Mouse (Mus musculus) left cerebral cortex, postnatal 10 days (tissue): Measurements from ENCODE around the gene Mfap2. TPM values are rescaled to one million over a fixed set of nuclear protein-coding genes. Genes with fewer than 3 reads are reported as not detected.

Experiments used
- DNase-seq, 2 experiments: peaks; one replicate each; pipeline ENCODE4 v3.0.0; 2021 to 2022; ENCODE audit warnings: low spot score in 2 of 2, mixed read lengths in 1 of 2; ENCODE audit errors: extremely low spot score in 1 of 2
- intact Hi-C: fragments of 180-260 bp; cut with DNase I; formaldehyde crosslinking; loops from one replicate; pipeline ENCODE4 v1.15.1; 2025
- total RNA-seq, 2 experiments: library from RNA; stranded (reverse); gene quantifications; 2 replicates each; pipeline ENCODE4 v1.2.3; 2021

Mfap2 gene
- total RNA-seq, 2 experiments from 2014 or later, result 9.3 to 14.8 TPM

DNA sequence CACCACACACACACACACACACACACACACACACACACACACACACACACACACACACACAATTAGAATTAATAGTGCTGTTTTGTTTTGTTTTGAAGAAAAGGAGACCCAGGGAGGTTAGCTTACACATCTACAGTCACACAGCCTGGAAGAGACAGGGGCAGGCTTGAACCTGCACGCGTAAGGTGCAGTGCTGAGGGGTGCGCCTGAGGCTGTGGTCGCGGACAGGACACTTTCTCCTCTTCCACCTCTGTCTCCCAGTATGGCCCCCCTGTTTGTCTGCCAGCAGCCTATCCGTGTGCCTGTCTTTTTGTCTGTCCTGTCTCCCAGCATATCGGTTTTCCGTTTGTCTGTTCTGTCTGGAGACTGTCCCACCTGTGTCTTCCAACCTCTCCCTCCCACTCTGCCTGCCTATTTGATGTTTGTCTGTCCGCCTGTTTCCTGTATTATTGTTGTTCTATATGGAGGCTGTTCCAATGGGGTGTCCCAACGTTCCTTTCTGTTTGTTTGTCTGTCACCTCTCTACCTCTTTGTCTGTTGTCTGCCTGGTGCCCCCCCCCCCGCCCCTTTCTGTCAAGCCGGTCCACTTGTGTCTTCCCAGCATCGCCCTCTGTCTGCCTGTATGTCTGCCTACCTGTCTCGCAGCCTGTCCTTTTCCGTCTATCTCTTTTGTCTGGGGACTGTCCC lies 24.1 kb upstream of the Mfap2 start:
- no peak for DNase-seq
- intact Hi-C loops, result no loop called here

DNA sequence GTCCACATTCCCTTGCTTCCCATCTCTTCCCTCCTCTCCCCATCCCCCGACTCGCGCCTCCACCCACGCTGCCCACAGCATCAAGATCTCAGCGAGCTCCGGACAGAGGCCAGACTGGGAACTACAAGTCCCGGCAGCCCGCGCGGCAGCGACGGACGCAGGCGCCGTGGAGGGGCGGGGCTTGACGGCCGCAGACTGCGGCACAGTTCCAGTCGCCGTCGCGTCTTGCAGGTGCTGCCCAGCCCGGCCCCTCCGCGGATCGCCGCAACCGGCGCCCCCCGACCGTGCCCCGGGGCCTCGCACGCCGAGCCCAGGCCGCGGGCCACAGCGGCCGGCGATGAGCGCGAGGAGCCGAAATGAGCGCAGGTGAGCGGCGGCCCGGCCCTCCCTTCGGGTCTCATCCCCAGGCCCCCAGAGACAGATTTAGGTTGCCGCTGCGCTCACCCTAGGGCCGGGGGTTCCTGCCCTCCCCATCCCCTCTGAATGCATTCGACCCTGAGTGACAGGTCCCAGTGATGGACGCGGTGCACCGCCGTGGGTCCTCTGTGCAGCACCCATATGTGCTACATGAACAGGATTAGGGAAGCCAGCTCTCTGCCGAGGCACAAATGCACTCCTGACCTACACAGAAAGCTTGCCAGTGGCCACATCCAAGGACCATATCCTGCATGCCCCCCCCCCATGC lies 23.4 kb upstream of the Mfap2 start, which contains the start of gene Atp13a2:
Gene Atp13a2 (plus strand): TSS at position 163 of the 685 bp plus-strand sequence.
- intact Hi-C loops, result no loop called here
- DNase-seq, result peak; percentile 90 to 95

DNA sequence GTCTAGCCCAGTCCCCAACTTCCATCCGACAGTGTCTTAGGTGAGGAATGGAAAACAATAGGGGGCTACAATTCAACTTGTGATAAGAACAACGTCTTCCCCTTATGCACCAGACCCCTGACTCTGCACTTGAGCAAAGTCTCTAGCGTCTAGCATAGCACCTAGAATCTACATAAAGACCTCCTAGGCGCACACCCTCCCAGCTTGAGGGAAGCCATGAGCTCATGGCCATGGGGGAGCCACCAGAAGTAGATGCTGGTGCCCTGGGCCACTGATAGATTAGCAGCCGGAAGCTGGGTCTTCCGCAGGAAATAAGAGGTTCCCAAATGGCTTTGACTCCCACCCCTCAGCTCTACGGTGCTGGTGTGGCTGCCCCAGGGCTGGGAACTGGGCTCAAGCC lies 22.7 kb upstream of the Mfap2 start:
- intact Hi-C loops, result no loop called here
- no peak for DNase-seq

DNA sequence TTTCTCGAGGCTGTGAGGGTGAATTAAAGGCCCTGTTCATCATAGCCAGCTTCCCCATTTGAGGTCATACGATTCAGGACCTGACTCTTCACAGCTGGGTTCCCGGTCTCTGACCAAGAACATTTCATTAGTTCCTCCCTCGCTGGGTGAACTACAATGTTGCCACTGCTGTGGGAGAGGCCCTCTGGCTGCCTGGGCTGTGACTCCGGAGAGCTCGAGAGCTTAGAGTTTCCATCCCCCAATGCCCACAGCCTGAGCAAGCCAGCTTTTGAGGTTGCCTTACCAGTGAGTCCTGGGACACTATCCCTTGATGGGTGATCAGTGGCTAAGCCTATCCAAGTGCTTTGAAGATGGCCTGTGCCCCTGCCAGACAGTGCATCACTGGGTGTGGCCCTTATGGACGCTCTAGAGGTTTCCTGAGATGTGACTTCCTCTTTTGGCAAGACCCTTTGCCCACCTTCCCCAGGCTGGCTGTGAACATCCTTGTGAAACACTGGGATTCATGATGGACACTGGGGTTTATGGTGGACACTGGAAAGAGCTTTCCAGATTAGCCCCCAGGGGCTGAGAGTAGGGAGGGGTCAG lies 21.4 kb upstream of the Mfap2 start:
- intact Hi-C loops, result no loop called here
- DNase-seq, result no peak

DNA sequence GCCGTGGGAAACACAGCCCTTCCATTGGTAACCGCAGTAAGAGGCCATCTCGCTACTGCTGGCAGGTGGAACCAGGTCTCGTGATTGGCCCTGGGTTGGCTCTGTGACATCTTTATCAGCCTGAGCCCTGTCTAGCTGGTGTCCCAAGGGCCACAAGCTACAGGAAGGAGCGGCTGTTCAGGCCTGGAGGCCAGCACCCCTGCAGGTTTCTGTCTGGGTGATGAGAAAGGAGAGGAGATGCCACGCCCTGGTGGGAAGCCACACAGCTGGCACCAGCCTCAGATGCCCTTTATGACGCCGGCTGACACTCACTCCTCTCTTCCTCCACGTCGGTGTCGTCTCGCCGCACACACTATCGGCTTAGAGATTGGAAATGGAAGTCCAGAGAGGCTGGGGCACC lies 20.8 kb upstream of the Mfap2 start:
- intact Hi-C loops, result no loop called here
- no peak for DNase-seq

DNA sequence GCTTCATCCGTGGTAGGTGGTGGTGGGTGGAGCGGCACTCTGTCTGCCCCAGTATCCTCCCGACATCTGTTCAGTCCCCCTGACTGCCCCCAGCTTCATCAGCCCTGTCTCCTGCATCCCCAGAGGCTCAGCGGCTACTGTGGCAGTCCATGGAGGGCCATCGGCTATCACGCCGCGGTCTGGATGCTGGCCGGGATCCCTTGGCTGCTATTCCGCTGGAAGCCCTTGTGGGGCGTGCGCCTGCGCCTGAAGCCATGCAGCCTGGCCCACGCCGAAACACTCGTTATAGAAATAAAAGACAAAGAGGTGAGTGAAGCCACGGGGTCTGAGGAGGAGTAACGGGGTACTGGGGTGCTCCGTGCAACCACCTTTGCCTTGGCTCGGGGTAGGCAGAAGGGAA lies 18.0 kb upstream of the Mfap2 start:
- DNase-seq, result no peak
- intact Hi-C loops, result no loop called here

DNA sequence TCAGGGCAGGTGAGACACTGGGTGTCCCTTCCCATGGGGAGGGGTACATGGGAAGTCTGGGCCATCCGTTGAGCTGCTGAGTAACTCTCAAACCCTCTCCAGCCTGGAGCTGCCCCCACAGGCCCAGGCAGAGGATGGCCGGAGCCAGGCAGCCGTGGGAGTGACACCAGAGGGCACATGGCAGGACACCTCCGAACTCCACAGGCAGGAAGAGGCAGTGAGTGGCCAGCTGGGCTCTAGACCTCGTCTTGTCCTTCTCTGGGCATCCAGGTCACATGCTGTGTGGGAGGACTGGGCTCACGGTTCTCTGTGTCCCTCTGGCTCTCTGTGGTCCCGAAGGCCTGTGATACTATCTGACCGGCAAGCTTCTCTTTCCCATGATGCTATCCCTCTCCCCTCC lies 16.4 kb upstream of the Mfap2 start:
- DNase-seq, result no peak
- intact Hi-C loops, result no loop called here

DNA sequence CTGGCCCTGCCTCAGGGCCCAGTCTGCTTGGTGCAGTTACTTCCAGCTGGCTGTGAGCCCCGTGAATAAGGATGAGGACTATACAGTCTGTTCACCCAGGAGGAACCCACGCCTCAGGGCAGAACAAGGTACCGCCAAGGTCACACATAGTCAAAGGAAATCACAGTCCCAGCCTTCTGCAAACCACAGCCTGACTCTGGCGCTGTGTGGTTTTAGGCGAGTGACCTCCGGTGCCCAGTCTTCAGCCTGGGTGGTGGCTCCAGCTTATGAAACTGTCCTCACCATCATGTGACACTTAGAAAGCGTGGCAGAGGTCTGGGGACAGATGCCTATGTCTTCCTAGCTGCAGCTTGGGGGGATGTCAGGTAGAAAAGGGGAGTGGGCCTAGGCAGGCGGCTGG lies 14.4 kb upstream of the Mfap2 start:
- intact Hi-C loops, result no loop called here
- no peak for DNase-seq

DNA sequence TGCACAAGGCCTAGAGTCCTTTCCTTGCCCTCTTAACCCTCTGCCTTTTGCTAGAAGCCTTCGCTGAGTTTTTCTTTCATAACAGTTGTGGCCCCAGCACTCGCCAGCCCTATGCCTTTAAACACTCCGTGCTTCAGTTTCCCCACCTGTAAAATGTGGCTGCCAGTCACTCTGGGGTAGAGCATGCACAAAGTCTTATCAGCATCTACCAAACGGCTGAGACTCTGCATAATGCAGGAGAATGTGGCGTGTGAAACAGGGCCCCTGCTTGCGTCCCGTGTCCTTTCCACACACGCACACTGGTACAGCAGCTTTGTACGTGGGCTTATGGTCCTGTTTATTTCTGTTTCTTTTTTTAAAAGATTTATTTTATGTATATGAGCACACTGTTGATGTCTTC lies 13.4 kb upstream of the Mfap2 start:
- intact Hi-C loops, result no loop called here
- DNase-seq, result no peak

DNA sequence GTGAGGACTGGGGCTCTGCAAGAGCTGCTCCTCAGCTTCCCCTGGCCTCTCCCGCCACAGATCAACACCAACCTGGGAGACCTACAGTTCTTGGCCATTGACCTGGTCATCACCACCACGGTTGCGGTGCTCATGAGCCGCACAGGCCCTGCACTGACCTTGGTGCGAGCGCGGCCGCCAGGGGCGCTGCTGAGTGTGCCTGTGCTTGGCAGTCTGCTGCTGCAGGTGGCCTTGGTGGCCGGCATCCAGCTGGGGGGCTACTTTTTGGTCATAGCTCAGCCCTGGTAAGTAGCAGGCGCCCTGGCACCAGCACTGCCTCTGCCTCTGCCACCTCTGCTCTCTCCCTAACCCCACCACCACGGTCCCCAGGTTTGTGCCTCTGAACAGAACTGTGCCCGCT lies 4.2 kb upstream of the Mfap2 start:
- DNase-seq, result peak in 1 of 2 experiments; percentile 76
- intact Hi-C loops, result no loop called here

DNA sequence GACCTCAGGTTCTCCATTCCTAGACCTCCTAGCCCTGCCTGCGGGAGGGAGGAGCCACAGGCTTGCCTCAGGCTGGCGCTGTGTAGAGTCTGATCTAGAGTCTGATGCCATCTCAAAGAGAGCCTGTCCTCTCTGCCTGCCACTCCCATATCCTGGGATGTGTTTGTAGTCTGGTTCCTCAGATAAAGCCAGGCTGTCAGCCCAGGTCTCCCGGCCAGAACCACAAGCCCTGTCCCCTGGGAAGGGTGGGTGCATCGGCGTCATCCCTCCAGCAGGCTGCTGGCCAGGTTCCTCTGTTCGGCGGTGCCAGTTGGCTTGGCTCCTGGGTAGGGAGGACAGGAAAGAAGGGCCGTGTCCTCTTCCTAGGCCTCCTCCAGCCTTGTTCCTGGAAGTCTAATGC lies 2.2 kb upstream of the Mfap2 start:
- peak in 1 of 2 experiments; percentile 42 for DNase-seq
- intact Hi-C loops, result no loop called here

DNA sequence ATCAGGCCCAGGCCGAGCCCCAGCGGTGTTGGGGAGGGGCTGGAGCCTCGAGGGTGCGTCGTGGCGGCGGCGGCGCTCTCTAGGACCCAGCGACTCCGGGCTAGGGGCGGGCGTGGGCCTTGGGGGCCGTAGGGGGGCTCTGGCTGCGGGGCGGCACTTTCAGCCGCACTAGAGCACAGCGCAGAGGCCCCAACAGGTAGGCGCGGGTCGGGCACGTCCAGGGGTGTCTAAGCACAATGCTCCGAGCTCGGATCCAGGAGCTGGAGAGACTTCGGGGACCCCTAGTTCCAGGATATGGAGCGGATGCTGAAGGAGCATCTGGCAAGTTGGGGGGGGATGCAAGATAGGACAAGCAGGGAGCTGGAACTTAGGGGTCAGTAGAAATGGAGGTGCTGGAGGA lies 308 bp downstream of the Mfap2 start:
- intact Hi-C loops, result no loop called here
- peak in 1 of 2 experiments; percentile 72 for DNase-seq

DNA sequence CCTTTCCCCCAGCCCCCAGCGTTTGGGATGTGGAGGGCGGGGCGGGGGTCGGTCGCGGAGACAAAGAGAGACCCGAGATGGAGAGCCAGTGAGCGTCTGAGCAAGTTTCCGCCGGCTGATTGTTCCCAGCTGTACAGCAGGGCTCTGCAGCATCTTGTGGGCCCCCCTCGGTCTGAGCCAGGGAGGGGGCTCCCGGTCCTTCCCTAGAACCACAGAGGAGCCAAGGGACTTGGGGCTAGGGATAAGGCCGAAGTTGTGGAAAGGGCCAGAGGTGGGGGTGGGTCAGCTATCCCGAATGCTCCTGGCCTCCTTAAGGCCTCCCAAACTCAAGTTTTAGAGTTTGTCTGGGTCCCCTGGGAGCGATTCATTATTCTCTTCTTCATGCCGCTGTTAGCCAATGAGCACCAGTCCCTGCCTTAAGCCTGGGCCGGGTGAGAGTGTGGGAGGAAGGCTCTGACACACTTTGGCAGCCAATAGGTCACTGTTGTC lies 767 bp downstream of the Mfap2 start:
- peak in 1 of 2 experiments; percentile 45 for DNase-seq
- intact Hi-C loops, result no loop called here

DNA sequence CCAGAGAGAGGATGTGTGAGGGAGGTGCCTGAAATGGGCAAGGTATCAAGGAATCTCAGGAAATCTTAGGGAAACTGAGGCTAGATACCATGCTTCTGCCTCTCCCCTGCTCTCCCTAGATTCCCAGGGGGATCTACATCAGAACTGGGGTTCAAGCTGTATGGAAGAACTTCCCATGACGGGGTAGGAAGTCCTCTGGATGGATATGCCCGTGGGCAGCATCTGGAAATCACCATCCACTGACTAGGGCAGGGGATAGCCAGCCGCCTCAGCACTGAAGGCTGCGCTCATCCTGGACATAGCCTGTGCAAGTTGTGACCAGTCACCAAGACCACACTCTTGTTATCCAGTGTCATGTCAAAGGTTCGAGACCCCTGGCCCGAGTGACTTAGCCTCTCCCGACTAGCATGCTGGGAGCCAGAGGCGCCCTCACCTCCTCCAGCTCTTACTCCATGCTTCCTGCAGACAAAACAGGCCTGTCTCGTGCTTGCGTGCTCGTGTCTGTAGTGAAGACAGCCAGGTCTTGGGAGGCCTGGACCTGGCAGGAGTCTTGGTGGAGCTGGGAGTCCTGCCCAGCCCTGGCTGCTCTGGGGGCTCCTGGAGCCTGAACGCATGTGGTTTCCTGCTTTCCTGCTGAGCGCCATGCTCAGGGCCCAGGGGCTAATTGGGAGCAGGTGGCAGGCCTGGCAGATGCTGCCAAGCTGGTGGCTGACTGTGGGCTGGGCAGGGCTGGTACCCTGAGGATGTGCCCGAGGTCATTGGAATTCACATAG lies 1.5 kb downstream of the Mfap2 start:
- intact Hi-C loops, result no loop called here
- DNase-seq, result peak in 1 of 2 experiments; percentile 40

DNA sequence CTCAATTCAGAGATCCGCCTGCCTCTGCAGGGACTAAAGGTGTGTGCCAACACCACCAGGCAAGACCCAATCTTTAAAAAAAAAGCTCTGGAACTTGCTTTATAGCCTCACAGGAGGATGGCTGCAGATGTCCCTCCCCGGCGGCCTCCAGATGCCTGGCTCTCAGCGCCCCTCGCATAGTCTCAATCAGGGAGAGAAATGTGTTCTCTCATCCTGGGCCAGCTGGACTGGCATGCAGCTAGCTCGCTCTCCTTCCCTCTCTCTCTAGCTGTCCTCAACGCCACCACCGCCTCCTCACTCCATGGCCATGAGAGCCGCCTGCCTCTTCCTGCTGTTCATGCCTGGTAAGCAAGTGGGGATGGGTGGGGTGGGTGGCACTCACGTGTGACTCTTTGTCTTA lies 2.3 kb downstream of the Mfap2 start:
- peak in 1 of 2 experiments; percentile 39 for DNase-seq
- intact Hi-C loops, result no loop called here

DNA sequence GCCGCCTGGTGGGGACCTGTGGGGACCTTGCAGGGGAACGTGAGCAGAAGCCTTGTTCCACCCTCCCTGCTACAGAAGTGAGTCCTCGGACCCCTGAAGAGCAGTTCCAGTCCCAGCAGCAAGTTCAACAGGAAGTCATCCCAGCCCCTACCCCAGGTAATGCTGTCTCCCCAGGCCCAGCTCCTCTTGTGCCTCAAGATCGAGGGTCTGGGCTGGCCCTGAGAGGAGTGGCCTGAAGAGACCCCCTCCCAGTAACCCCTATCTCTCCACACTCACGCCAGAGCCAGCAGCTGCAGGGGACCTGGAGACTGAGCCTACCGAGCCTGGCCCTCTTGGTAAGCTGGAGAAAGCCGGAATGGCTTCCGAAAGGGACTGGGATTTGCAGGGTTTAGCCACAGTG lies 3.9 kb downstream of the Mfap2 start:
- DNase-seq, result no peak
- intact Hi-C loops, result no loop called here

DNA sequence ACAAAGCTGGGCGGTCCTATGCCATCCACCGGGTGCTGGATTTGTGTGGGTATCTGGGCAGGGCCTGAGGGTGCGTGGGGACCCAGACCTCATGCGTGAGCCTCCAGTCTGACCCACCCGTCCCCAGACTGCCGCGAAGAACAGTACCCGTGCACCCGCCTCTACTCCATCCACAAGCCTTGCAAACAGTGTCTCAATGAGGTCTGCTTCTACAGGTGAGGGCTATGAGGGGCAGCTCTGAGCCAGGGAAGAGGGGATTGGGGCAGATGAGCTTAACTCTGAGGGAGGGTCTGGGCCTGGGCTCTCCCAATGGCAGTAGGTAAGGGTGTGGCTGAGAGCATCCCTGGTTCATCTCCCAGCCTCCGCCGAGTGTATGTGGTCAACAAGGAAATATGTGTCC lies 4.6 kb downstream of the Mfap2 start:
- intact Hi-C loops, result no loop called here
- no peak for DNase-seq

DNA sequence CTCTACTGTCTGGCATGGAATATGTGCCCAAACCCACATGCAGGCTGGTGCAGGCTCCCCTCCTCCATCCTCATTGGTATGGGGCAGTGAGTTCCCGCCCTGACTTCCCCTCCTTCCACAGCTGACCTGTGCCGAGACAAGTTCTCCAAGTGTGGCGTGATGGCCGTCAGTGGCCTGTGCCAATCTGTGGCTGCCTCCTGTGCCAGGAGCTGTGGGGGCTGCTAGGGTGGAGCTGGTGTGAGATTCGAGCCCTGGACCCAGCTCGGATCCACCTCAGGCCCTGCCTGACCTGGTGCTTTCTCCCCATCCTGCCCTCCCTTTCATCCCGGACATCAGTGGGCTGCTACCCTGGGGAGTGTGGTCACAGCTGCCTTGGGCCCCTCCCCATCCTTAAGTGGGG lies 5.1 kb downstream of the Mfap2 start:
- intact Hi-C loops, result no loop called here
- DNase-seq, result peak in 1 of 2 experiments; percentile 29

DNA sequence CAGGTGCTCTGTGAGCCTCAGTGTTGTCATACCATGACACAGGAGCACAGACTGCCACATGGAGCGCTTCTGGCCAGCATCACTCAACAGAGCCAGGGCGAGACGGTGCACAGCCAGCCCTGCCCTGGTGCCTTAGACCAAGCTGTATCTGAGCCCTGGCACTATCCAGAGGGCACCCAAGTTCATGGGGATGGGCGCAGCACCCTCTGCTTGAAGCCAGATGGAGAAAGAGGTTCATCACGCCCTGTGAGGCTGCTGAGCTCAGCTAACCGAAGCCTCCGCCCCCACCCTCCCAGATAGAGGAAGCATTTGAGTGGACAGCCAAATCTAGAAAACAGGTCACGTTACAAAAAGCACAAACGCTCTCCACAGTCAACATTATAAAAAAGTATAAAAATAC lies 6.1 kb downstream of the Mfap2 start:
- intact Hi-C loops, result no loop called here

More for the DNA sequence above, 6.1 kb downstream of the Mfap2 start:
- DNase-seq, result peak in 1 of 2 experiments; percentile 66
